17 mouse cellular contexts compared by ENCODE assay signal in genomic region chr17:47269053-47269891, GRCm38 (mm10).
DNase-seq lines count a peak whose midpoint lies in the region; ATAC-seq and TF ChIP-seq lines count a peak whose summit lies in the region.
"Had no signal": no experiment of that assay in that cellular context is flagged by ENCODE, and none has a peak within 500 bp of the region (broad histone marks: within the 10 kb centered on the region; RNA-seq: fewer than 3 reads in every experiment).

No protein-coding gene starts in this region.

- no peak overlapping the region for H3K27ac ChIP-seq in forebrain, embryonic 16.5 days (ENCODE audit: low read length)
- no peak overlapping the region for H3K27ac ChIP-seq in forebrain, embryonic 13.5 days
- H3K27ac ChIP-seq in lung, postnatal 0 days (ENCODE audit: low read length): no peak overlapping the region
- no peak overlapping the region for H3K27ac ChIP-seq in kidney, embryonic 16.5 days (ENCODE audit: low read length)
- H3K27ac ChIP-seq: heart, adult 2 months; hindbrain, embryonic 13.5 days; kidney, postnatal 0 days; liver, embryonic 12.5 days had no signal

- DNase-seq in lung, postnatal 0 days (ENCODE audit: low spot score): no peak
- no peak for DNase-seq in lung, postnatal 36 days
- DNase-seq in NIH3T3 (ENCODE audit: low read depth): peak; percentile 73
- DNase-seq in natural killer cell, adult 2 months (ENCODE audit: low spot score in 2 of 2): peak; percentile 14 to 36
- DNase-seq: adrenal gland, adult 8-10 months; heart, adult 2 months; right cerebral cortex, postnatal 4 days; thymus, postnatal 14 days had no signal

- 88% methylated on average over 19 of the region's 19 CpGs for WGBS in forebrain, embryonic 16.5 days
- WGBS in forebrain, embryonic 13.5 days: 92% methylated on average over 19 of the region's 19 CpGs
- 72% methylated on average over 19 of the region's 19 CpGs for WGBS in lung, postnatal 0 days
- WGBS in kidney, embryonic 16.5 days: 90% methylated on average over 19 of the region's 19 CpGs

- H3K9me3 ChIP-seq in forebrain, embryonic 16.5 days (ENCODE audit: control insufficient read depth, low read length): no peaks in the 10 kb centered on the region
- H3K9me3 ChIP-seq in forebrain, embryonic 13.5 days (replicated peaks): no peaks in the 10 kb centered on the region; the same call in 1 of the 2 replicates
- no peaks in the 10 kb centered on the region for H3K9me3 ChIP-seq in lung, postnatal 0 days (ENCODE audit: low read length)
- 0 out of 2 replicates have a peak, but pooled peaks cover 4% of the 10 kb centered on the region for H3K9me3 ChIP-seq in kidney, embryonic 16.5 days (ENCODE audit: low read length)
- H3K9me3 ChIP-seq: hindbrain, embryonic 13.5 days had no signal

- 0 out of 2 replicates have a peak, but pooled peaks have one; percentile 31 for ATAC-seq in forebrain, embryonic 16.5 days
- no peak for ATAC-seq in forebrain, embryonic 13.5 days
- ATAC-seq in lung, postnatal 0 days: no peak
- ATAC-seq in kidney, embryonic 16.5 days (ENCODE audit: low FRiP score, low TSS enrichment): no peak
- ATAC-seq: liver, embryonic 12.5 days had no signal

- H3K4me2 ChIP-seq in forebrain, embryonic 16.5 days (ENCODE audit: low read length): no peak overlapping the region
- no peak overlapping the region for H3K4me2 ChIP-seq in forebrain, embryonic 13.5 days
- H3K4me2 ChIP-seq in lung, postnatal 0 days (replicated peaks; ENCODE audit: low read depth, low read length): no peak overlapping the region
- no peak overlapping the region for H3K4me2 ChIP-seq in kidney, embryonic 16.5 days (replicated peaks; ENCODE audit: low read depth, low read length)
- H3K4me2 ChIP-seq: hindbrain, embryonic 13.5 days; liver, embryonic 12.5 days had no signal

- no peaks in the 10 kb centered on the region for H3K4me1 ChIP-seq in forebrain, embryonic 16.5 days (replicated peaks; ENCODE audit: control insufficient read depth, insufficient read depth, low read length)
- H3K4me1 ChIP-seq in forebrain, embryonic 13.5 days: no peaks in the 10 kb centered on the region
- no peaks in the 10 kb centered on the region for H3K4me1 ChIP-seq in lung, postnatal 0 days (ENCODE audit: insufficient read depth, low read depth, low read length)
- H3K4me1 ChIP-seq in kidney, embryonic 16.5 days (ENCODE audit: insufficient read depth, low read length): no peaks in the 10 kb centered on the region

- TF ChIP-seq CTCF in lung, postnatal 0 days (IDR thresholded peaks at IDR 0.05): peak; percentile 13

- no peaks in the 10 kb centered on the region for H3K27me3 ChIP-seq in forebrain, embryonic 16.5 days (replicated peaks; ENCODE audit: control insufficient read depth, insufficient read depth, low read length)
- no peaks in the 10 kb centered on the region for H3K27me3 ChIP-seq in forebrain, embryonic 13.5 days
- no peaks in the 10 kb centered on the region for H3K27me3 ChIP-seq in lung, postnatal 0 days (replicated peaks; ENCODE audit: insufficient read depth, low read length)
- no peaks in the 10 kb centered on the region for H3K27me3 ChIP-seq in kidney, embryonic 16.5 days (ENCODE audit: insufficient read depth, low read length)
- H3K27me3 ChIP-seq: hindbrain, embryonic 13.5 days; liver, embryonic 12.5 days; megakaryocyte, embryonic 14.5 days had no signal

- H3K36me3 ChIP-seq in forebrain, embryonic 16.5 days (ENCODE audit: control insufficient read depth, insufficient read depth): peaks cover 2% of the 10 kb centered on the region; the same call in 1 of the 2 replicates
- peaks cover 13% of the 10 kb centered on the region for H3K36me3 ChIP-seq in forebrain, embryonic 13.5 days (ENCODE audit: poor library complexity, severe bottlenecking)
- no peaks in the 10 kb centered on the region for H3K36me3 ChIP-seq in lung, postnatal 0 days (ENCODE audit: insufficient read depth, low read length)
- peaks cover 9% of the 10 kb centered on the region; the same call in 1 of the 2 replicates for H3K36me3 ChIP-seq in kidney, embryonic 16.5 days (ENCODE audit: insufficient read depth, low read length)
- H3K36me3 ChIP-seq: G1E had no signal

- no peak overlapping the region for H3K4me3 ChIP-seq in forebrain, embryonic 16.5 days (replicated peaks; ENCODE audit: low read length)
- H3K4me3 ChIP-seq in forebrain, embryonic 13.5 days: no peak overlapping the region
- H3K4me3 ChIP-seq in lung, postnatal 0 days (ENCODE audit: low read depth, low read length): no peak overlapping the region
- H3K4me3 ChIP-seq in kidney, embryonic 16.5 days (ENCODE audit: low read length): no peak overlapping the region
- H3K4me3 ChIP-seq: erythroblast, embryonic 14.5 days; heart, adult 2 months; hindbrain, embryonic 13.5 days; liver, embryonic 12.5 days; megakaryocyte, embryonic 14.5 days had no signal

- no peak overlapping the region for H3K9ac ChIP-seq in forebrain, embryonic 16.5 days (replicated peaks; ENCODE audit: low read depth, low read length)
- no peak overlapping the region for H3K9ac ChIP-seq in forebrain, embryonic 13.5 days
- no peak overlapping the region for H3K9ac ChIP-seq in lung, postnatal 0 days (replicated peaks; ENCODE audit: low read depth)
- no peak overlapping the region for H3K9ac ChIP-seq in kidney, embryonic 16.5 days (replicated peaks; ENCODE audit: low read length)
- H3K9ac ChIP-seq: hindbrain, embryonic 13.5 days; liver, embryonic 12.5 days had no signal

- TF ChIP-seq EP300 in lung, postnatal 0 days (IDR thresholded peaks at IDR 0.05): no peak

Comparison
In these comparisons a context has a peak if more than half of its experiments do, and no peak if none do; other contexts are left out.
1. DNase-seq: peak in NIH3T3 (single experiment) and natural killer cell, adult 2 months (2 of 2); none in lung, postnatal 0 days (single experiment) and lung, postnatal 36 days (single experiment).